Mouse (Mus musculus): ENCODE measurements around the gene Rsbn1l. TPM values are rescaled to one million over a fixed set of nuclear protein-coding genes. Genes with fewer than 3 reads are reported as not detected.

Rsbn1l gene
- polyA plus RNA-seq, 1 experiment from 2014 or later = 7.1 TPM

DNA sequence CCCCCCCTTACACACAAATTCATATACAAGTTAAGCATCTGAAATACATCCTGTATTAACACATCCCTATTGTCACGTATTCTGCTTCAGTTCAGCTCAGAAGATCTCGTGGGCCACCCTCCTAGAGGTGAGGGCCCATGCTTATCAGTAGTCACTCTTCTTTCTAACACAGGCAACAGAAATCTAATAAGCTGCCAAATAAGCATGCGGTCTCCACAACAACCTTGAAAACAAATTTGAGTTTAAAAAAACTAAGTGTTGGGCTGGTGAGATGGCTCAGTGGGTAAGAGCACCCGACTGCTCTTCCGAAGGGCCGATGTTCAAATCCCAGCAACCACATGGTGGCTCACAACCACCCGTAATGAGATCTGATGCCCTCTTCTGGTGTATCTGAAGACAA is 50.0 kb downstream of the Rsbn1l start:
- H3K4me3 ChIP-seq (ENCODE audit: low read depth, low read length) = no peak overlapping the region
- H3K4me1 ChIP-seq (replicated peaks; ENCODE audit: control insufficient read depth, insufficient read depth, low read length) = no peaks in the 10 kb centered on the region
- H3K36me3 ChIP-seq (ENCODE audit: control insufficient read depth, insufficient read depth, low read length) = peaks cover 29% of the 10 kb centered on the region
- no peaks in the 10 kb centered on the region for H3K27me3 ChIP-seq (replicated peaks; ENCODE audit: control insufficient read depth, insufficient read depth, low read length)
- ATAC-seq (replicated peaks; ENCODE audit: low FRiP score, low TSS enrichment, low read depth) (no peak), DNase-seq (ENCODE audit: low spot score) (no peak)
- H3K9me3 ChIP-seq (ENCODE audit: control insufficient read depth, low read length) = no peaks in the 10 kb centered on the region
- no peak overlapping the region for H3K9ac ChIP-seq (ENCODE audit: low read length)
- H3K27ac ChIP-seq (ENCODE audit: low read depth) = no peak overlapping the region
- H3K4me2 ChIP-seq (ENCODE audit: low read length) = no peak overlapping the region
- WGBS = 97% methylated on average over 7 of the region's 7 CpGs

DNA sequence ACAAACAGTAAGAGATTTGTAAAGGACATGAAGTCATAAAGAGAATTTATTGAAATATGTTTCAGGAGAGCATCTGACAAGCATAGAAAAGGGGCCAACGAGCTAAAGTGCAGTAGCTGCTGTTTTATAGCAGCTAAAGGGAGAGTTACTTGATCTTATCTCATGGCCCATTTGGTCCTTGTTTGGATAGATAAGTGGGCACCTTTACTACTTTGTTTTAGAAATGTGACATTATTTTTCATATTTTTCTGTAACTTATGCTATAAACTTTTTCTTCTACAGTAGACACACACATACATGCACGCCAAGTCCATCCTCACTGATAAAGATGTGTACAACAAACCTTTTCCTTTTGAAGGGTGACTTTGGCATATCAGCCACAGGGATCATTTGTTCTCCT is 50.8 kb downstream of the Rsbn1l start:
- H3K27me3 ChIP-seq (replicated peaks; ENCODE audit: control insufficient read depth, insufficient read depth, low read length) = no peaks in the 10 kb centered on the region
- H3K9me3 ChIP-seq (ENCODE audit: control insufficient read depth, low read length) = no peaks in the 10 kb centered on the region
- no peak overlapping the region for H3K9ac ChIP-seq (ENCODE audit: low read length)
- 73% methylated on average over 2 of the region's 2 CpGs for WGBS
- H3K4me2 ChIP-seq (ENCODE audit: low read length) = no peak overlapping the region
- DNase-seq (ENCODE audit: low spot score) (no peak), ATAC-seq (replicated peaks; ENCODE audit: low FRiP score, low TSS enrichment, low read depth) (no peak)
- no peaks in the 10 kb centered on the region for H3K4me1 ChIP-seq (replicated peaks; ENCODE audit: control insufficient read depth, insufficient read depth, low read length)
- peaks cover 35% of the 10 kb centered on the region for H3K36me3 ChIP-seq (ENCODE audit: control insufficient read depth, insufficient read depth, low read length)
- no peak overlapping the region for H3K27ac ChIP-seq (ENCODE audit: low read depth)
- H3K4me3 ChIP-seq (ENCODE audit: low read depth, low read length) = no peak overlapping the region

DNA sequence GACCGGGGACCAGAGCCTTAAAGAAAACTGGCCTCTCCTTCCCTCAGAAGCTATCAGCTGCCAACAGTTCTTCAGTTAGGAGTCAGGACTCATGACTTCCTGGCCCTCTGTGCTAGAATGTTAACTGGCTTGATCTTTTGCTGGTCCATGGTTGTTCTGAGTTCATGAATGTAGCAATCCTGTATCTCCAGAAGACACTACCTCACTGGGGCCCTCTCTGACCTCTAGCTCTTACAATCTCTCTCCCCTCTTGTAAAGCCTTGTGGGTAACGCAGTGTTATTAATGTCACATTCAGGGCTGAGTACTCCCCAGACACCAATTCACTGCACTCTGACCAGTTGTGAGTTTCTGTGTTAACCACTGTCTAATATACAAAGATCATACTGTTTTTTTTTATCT is 51.6 kb downstream of the Rsbn1l start:
- H3K4me1 ChIP-seq (replicated peaks; ENCODE audit: control insufficient read depth, insufficient read depth, low read length) = no peaks in the 10 kb centered on the region
- H3K4me3 ChIP-seq (ENCODE audit: low read depth, low read length) = no peak overlapping the region
- H3K4me2 ChIP-seq (ENCODE audit: low read length) = no peak overlapping the region
- ATAC-seq (replicated peaks; ENCODE audit: low FRiP score, low TSS enrichment, low read depth) (no peak), DNase-seq (ENCODE audit: low spot score) (no peak)
- peaks cover 39% of the 10 kb centered on the region for H3K36me3 ChIP-seq (ENCODE audit: control insufficient read depth, insufficient read depth, low read length)
- WGBS = 83% methylated on average over 2 of the region's 2 CpGs
- H3K27me3 ChIP-seq (replicated peaks; ENCODE audit: control insufficient read depth, insufficient read depth, low read length) = no peaks in the 10 kb centered on the region
- no peak overlapping the region for H3K27ac ChIP-seq (ENCODE audit: low read depth)
- no peak overlapping the region for H3K9ac ChIP-seq (ENCODE audit: low read length)
- no peaks in the 10 kb centered on the region for H3K9me3 ChIP-seq (ENCODE audit: control insufficient read depth, low read length)

DNA sequence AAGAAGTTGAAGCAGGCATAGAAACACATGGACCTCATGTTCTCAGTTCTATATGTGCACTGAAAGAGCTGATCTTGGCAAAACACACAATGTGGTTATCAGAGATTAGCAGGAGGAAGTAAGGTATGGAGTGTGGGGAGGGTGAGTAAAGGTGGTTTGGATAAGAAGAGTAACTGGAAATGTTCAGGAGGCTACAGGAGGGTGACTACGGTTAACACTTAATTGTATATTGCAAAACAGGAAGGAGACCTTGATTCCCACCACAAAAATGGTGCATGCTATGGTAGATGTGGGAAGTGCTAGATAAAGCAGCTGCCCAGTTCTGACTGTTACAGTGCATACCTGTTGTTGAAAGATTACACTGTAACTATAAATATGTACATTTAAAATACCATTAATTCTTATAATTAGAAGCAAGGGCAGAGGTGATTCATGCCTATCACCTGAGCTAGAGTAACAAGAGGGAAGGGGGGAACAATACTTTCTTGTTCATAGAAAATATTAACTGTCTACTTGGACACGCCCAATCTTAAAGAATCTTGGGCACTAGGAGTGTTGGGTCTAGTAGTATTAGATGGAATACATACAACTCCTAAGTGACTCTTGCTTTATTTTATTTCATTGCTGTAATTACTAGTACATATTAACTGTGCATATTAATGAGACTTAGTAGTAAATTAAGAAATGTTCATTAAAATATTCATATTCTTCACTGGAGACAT is 58.6 kb downstream of the Rsbn1l start:
- 94% methylated on average over 2 of the region's 2 CpGs for WGBS
- H3K36me3 ChIP-seq (ENCODE audit: control insufficient read depth, insufficient read depth, low read length) = peaks cover 41% of the 10 kb centered on the region
- no peak for ATAC-seq (replicated peaks; ENCODE audit: low FRiP score, low TSS enrichment, low read depth)

DNA sequence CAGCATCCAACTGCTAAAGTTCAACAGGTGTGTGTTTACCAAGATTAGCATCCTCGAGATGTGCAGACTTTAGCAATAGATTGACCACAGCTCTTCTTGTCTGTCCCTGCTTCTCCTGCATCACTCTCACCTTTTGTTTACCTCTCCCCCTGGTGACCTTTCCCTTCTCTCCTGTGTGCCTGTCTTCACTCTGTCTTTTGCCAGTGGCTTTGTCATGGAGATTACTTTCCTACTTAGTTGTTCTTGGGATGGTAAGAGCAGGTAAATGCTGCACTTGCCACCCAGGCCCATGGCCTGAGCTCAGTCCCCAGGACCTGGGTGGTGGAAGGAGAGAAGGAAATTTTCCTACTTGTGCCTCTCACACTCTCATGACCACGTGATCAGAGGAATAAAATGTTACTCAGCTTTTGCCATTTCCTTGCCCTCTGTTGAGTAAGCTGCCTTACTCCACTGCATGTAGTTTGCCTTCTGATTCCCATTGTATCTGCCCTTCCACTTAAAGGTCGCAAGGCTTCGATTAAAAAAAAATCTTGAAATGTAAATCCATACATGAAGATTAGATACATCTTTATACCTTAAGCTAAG is 72.1 kb downstream of the Rsbn1l start:
- Histone ChIP-seq H3K4me3 (ENCODE audit: low read depth, low read length) (no peak overlapping the region), H3K4me1 (replicated peaks; ENCODE audit: control insufficient read depth, insufficient read depth, low read length) (peaks cover 14% of the 10 kb centered on the region; the same call in 1 of the 2 replicates), H3K9me3 (ENCODE audit: control insufficient read depth, low read length) (no peaks in the 10 kb centered on the region), H3K36me3 (ENCODE audit: control insufficient read depth, insufficient read depth, low read length) (peaks cover 14% of the 10 kb centered on the region; the same call in 1 of the 2 replicates), H3K27ac (ENCODE audit: low read depth) (no peak overlapping the region), H3K9ac (ENCODE audit: low read length) (no peak overlapping the region), H3K4me2 (ENCODE audit: low read length) (no peak overlapping the region; the same call in none of the 2 replicates), H3K27me3 (replicated peaks; ENCODE audit: control insufficient read depth, insufficient read depth, low read length) (no peaks in the 10 kb centered on the region)
- 71% methylated on average over 4 of the region's 4 CpGs for WGBS
- ATAC-seq (replicated peaks; ENCODE audit: low FRiP score, low TSS enrichment, low read depth) (no peak), DNase-seq (ENCODE audit: low spot score) (no peak)

More for the DNA sequence above, 58.6 kb downstream of the Rsbn1l start:
- H3K27ac ChIP-seq (ENCODE audit: low read depth) = no peak overlapping the region
- H3K4me3 ChIP-seq (ENCODE audit: low read depth, low read length) = no peak overlapping the region
- H3K9ac ChIP-seq (ENCODE audit: low read length) = no peak overlapping the region
- no peak for DNase-seq (ENCODE audit: low spot score)
- H3K4me1 ChIP-seq (replicated peaks; ENCODE audit: control insufficient read depth, insufficient read depth, low read length) = no peaks in the 10 kb centered on the region
- no peaks in the 10 kb centered on the region for H3K27me3 ChIP-seq (replicated peaks; ENCODE audit: control insufficient read depth, insufficient read depth, low read length)
- H3K4me2 ChIP-seq (ENCODE audit: low read length) = no peak overlapping the region
- H3K9me3 ChIP-seq (ENCODE audit: control insufficient read depth, low read length) = no peaks in the 10 kb centered on the region

DNA sequence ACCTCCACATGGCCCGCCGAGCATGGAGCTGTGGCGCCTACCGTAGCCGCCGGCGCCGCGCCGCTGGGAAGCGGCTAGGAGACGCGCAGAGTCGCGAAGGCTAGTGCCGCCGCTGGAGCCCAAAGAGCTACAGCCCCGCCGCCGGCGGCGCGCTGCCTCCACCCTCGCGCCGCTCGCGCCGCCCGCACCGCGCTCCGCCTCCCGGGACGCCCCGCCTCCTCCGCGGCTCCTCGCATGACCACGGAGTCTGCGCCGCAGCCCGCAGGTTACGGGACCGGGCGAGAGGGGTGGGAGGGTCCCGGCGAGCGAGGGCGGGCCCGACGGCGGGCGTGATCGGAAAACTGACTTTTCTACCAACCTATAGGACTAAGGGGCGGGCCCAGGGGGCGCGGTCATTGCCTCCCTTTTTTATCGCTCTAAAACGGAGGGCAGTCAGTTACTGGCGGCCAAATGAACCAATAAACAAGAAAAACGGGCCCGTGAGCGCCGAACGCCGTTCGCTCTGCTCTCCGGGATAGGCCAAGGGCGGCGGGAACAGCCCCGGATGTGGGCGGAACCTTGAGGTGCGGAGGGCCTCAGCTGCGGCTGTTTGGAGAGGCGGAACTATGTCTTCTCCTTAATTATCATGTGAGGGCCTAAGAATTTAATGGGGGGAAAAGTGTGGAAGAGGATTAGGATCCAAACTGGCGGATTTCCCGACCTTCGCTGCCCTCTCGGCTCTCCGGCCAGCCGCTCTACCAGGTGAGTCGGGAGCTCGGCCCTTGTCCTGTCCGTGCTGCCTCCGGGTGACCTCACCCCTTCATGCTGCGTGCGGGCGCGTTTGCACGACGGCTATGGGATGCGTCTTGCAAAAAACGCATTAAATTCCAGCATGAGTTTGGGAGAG is 74.0 kb downstream of the Rsbn1l start, which contains the start of the genes Phtf2 and Tmem60:
TSS of gene Phtf2 (minus strand) at position 210 of the 886 bp plus-strand sequence.
TSS of gene Tmem60 (plus strand) at position 277 of the 886 bp plus-strand sequence.
- Histone ChIP-seq H3K36me3 (ENCODE audit: control insufficient read depth, insufficient read depth, low read length) (peaks cover 7% of the 10 kb centered on the region; the same call in 1 of the 2 replicates), H3K27ac (ENCODE audit: low read depth) (peak within 1 kb of the TSS; percentile 91), H3K9me3 (ENCODE audit: control insufficient read depth, low read length) (no peaks in the 10 kb centered on the region)

DNA sequence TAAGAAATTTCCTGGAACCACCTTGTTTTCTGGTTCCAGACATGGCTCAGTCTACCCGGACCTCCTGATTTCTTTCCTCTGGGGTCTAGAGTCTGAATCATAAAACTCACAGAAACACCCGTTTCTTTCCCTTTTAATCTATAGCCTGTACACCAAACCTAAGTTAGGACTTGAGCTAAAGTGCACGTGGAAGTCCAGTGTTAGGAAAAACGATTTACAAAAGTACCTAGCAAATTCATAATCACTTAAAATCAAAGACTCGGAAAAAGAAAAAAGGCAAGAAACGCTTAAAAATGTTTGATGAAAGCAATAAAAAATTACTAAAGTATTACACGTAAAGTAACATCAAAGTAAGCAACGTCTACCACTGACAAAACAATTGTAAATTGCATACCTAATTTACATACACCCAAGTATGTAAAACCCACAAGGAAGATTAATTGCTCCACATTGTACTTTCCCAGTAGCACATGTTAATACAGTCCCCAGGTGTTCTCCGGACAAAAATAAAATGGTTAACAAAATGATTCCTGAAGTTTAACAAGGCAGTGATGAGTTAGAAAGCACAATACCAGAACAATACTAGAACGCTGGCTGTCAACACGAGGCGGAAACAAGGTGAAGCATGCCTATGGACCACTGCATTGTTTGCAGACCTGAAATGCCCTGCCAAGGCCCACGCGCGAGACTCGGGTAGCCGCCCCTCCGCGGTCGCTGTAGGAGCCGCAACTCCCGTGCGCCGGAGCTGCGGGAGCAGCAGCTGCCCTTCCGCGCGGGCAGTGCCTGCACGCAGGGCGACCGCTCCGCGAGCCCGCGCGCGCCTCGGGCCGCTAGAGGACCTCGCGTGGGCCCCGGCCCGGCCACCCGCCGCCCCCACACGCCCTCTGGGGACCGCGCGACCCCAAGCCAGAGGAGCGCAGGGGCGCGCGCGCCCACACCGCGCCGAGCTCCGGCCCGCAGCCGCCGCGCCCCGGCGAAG is 75.1 kb downstream of the Rsbn1l start:
- ATAC-seq (replicated peaks; ENCODE audit: low FRiP score, low TSS enrichment, low read depth) (peak; percentile 51), DNase-seq (ENCODE audit: low spot score) (peak; percentile 82)
- Histone ChIP-seq H3K27me3 (replicated peaks; ENCODE audit: control insufficient read depth, insufficient read depth, low read length) (no peaks in the 10 kb centered on the region), H3K4me3 (ENCODE audit: low read depth, low read length) (peak overlapping the region; percentile 57), H3K4me1 (replicated peaks; ENCODE audit: control insufficient read depth, insufficient read depth, low read length) (peaks cover 14% of the 10 kb centered on the region; the same call in 1 of the 2 replicates), H3K27ac (ENCODE audit: low read depth) (peak overlapping the region; percentile 91), H3K36me3 (ENCODE audit: control insufficient read depth, insufficient read depth, low read length) (0 out of 2 replicates have a peak, but pooled peaks cover under 1% of the 10 kb centered on the region), H3K9me3 (ENCODE audit: control insufficient read depth, low read length) (no peaks in the 10 kb centered on the region), H3K4me2 (ENCODE audit: low read length) (peak overlapping the region; percentile 68), H3K9ac (ENCODE audit: low read length) (peak overlapping the region; percentile 72)
- 1% methylated on average over 55 of the region's 64 CpGs for WGBS

More for the DNA sequence above, 74.0 kb downstream of the Rsbn1l start, which contains the start of the genes Phtf2 and Tmem60:
- Histone ChIP-seq H3K9ac (ENCODE audit: low read length) (peak within 1 kb of the TSS; percentile 72), H3K4me3 (ENCODE audit: low read depth, low read length) (peak within 1 kb of the TSS; percentile 57), H3K27me3 (replicated peaks; ENCODE audit: control insufficient read depth, insufficient read depth, low read length) (no peaks in the 10 kb centered on the region), H3K4me2 (ENCODE audit: low read length) (peak within 1 kb of the TSS; percentile 82), H3K4me1 (replicated peaks; ENCODE audit: control insufficient read depth, insufficient read depth, low read length) (peaks cover 14% of the 10 kb centered on the region; the same call in 1 of the 2 replicates)
- under 1% methylated on average over 78 of the region's 94 CpGs for WGBS
- DNase-seq (ENCODE audit: low spot score) (peak; percentile 97), ATAC-seq (replicated peaks; ENCODE audit: low FRiP score, low TSS enrichment, low read depth) (peak; percentile 99)

Data from intestine, embryonic 14.5 days (tissue).